Mouse (Mus musculus): ENCODE data around the gene Aldh16a1. TPM values are rescaled to one million over a fixed set of nuclear protein-coding genes. Genes with fewer than 3 reads are reported as not detected.

Gene Aldh16a1
- total and polyA plus RNA-seq, 3 experiments: 26.9 to 49.8 (median 45.1) TPM

- TF ChIP-seq SMC3 (IDR thresholded peaks at IDR 0.05; ENCODE audit: low read depth, low read length) (no peak), HCFC1 (IDR thresholded peaks at IDR 0.05; ENCODE audit: low read depth, low read length) (no peak), ZC3H11A (IDR thresholded peaks at IDR 0.05; ENCODE audit: low read depth, low read length) (no peak)
Observed at GRCm38 (mm10) chr7:45168656-45169055, 14.3 kb upstream of the Aldh16a1 start (continued).

- no peak overlapping the region for H3K4me2 ChIP-seq (ENCODE audit: insufficient read depth, low read depth, poor library complexity, severe bottlenecking)
- H3K79me2 ChIP-seq (replicated peaks; ENCODE audit: control insufficient read depth, extremely low read depth, insufficient read depth, poor library complexity, severe bottlenecking): no peaks in the 10 kb centered on the region
- no peak overlapping the region for H3K27ac ChIP-seq (ENCODE audit: insufficient read depth, low read depth)
- H3K4me3 ChIP-seq (replicated peaks in 1 of 3; ENCODE audit: low read depth in 2 of 3, low read length in 2 of 3, poor library complexity in 1 of 3): no peak overlapping the region
- no peaks in the 10 kb centered on the region for H3K36me3 ChIP-seq (replicated peaks in 1 of 2; ENCODE audit: control insufficient read depth in 1 of 2, insufficient read depth in 1 of 2, low read length in 1 of 2)
- DNase-seq (ENCODE audit: extremely low read depth): no peak
- no peaks in the 10 kb centered on the region for H3K4me1 ChIP-seq (ENCODE audit: control insufficient read depth in 1 of 2, insufficient read depth in 2 of 2)
- no peak overlapping the region for H3K9ac ChIP-seq (ENCODE audit: insufficient read depth, low read depth)
- TF ChIP-seq EP300 (IDR thresholded peaks at IDR 0.05; ENCODE audit: low read length): no peak
- TF ChIP-seq POLR2A (IDR thresholded peaks at IDR 0.05; ENCODE audit: low read depth, low read length): no peak
- no peak for TF ChIP-seq JUN (IDR thresholded peaks at IDR 0.05; ENCODE audit: insufficient read depth, low read depth, low read length)
- TF ChIP-seq SIN3A (IDR thresholded peaks at IDR 0.05; ENCODE audit: low read length): no peak
- no peak for TF ChIP-seq CHD2 (IDR thresholded peaks at IDR 0.05; ENCODE audit: low read length)
- no peak for TF ChIP-seq TBP (conservative IDR thresholded peaks at IDR 0.05; ENCODE audit: low read depth, low read length)
- no peak for TF ChIP-seq USF2 (conservative IDR thresholded peaks at IDR 0.05; ENCODE audit: low read depth, low read length)
- TF ChIP-seq UBTF (IDR thresholded peaks at IDR 0.05; ENCODE audit: low read depth, low read length): no peak
- TF ChIP-seq RCOR1 (conservative IDR thresholded peaks at IDR 0.05; ENCODE audit: low read depth, low read length): no peak
- no peak for TF ChIP-seq MAZ (IDR thresholded peaks at IDR 0.05; ENCODE audit: low read depth, low read length)
- no peak for TF ChIP-seq MEF2A (IDR thresholded peaks at IDR 0.05; ENCODE audit: borderline replicate concordance, low read depth, low read length)
- TF ChIP-seq MYC (IDR thresholded peaks at IDR 0.05; ENCODE audit: low read depth, low read length): no peak
- TF ChIP-seq MAFK (IDR thresholded peaks at IDR 0.05; ENCODE audit: insufficient replicate concordance, low read length): no peak
- TF ChIP-seq USF1 (IDR thresholded peaks at IDR 0.05; ENCODE audit: low read depth, low read length): no peak
- no peak for TF ChIP-seq ZKSCAN1 (IDR thresholded peaks at IDR 0.05; ENCODE audit: borderline replicate concordance, low read depth, low read length)
- no peak for TF ChIP-seq POLR2AphosphoS2 (IDR thresholded peaks at IDR 0.05; ENCODE audit: low read depth, low read length)
- in situ Hi-C loops (cut with MboI; ENCODE audit: low pct_ligation_motif_present, low pct_unique_long_range_greater_than_20kb, low sequenced_read_pairs) (loop anchor here (10.0 kb wide), 1 partner anchor 137 kb away; no protein-coding TSS in a partner anchor), dilution Hi-C loops (cut with MboI; ENCODE audit: extremely low pct_ligation_motif_present, extremely low pct_unique_long_range_greater_than_20kb, low sequenced_read_pairs) (no loop called here)
- peaks cover 35% of the 10 kb centered on the region for H3K9me3 ChIP-seq (replicated peaks; ENCODE audit: low read length)
- peaks cover 66% of the 10 kb centered on the region for H3K27me3 ChIP-seq (replicated peaks)
Observed at GRCm38 (mm10) chr7:45167761-45168445, 13.5 kb upstream of the Aldh16a1 start.

All from CH12.LX (cell line).